Mouse (Mus musculus) urinary bladder, postnatal 10 days (tissue): ENCODE measurements around the gene Extl1.
"Not testable (repeated sequence)": the region's sequence is repeated elsewhere in the genome, so short reads cannot be mapped to it uniquely, and the experiment has no call there.

ENCODE experiments used
- DNase-seq: peaks from one replicate; pipeline ENCODE4 v3.0.0; 2022; ENCODE audit warnings: low spot score

Extl1 gene

DNA sequence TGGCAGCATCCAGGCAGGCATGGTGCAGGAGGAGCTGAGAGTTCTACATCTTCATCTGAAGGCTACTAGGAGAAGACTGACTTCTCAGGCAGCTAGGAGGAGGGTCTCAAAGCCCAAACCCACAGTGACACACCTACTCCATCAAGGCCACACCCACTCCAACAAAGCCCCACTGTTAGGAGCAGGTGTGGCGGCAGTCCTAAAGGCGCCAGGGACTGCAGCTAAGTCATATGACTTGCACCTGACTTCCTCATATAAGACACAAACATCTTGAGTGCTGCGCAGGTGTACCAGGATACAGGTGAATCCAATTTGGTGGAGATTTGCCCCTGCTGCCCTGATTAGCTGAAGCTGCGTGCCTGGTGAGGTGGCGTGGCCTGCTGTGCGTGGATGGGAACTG lies at the start of gene Extl1:
Extl1 (minus strand) TSS at position 101 of the 400 bp plus-strand sequence.
- not testable (repeated sequence) for DNase-seq

DNA sequence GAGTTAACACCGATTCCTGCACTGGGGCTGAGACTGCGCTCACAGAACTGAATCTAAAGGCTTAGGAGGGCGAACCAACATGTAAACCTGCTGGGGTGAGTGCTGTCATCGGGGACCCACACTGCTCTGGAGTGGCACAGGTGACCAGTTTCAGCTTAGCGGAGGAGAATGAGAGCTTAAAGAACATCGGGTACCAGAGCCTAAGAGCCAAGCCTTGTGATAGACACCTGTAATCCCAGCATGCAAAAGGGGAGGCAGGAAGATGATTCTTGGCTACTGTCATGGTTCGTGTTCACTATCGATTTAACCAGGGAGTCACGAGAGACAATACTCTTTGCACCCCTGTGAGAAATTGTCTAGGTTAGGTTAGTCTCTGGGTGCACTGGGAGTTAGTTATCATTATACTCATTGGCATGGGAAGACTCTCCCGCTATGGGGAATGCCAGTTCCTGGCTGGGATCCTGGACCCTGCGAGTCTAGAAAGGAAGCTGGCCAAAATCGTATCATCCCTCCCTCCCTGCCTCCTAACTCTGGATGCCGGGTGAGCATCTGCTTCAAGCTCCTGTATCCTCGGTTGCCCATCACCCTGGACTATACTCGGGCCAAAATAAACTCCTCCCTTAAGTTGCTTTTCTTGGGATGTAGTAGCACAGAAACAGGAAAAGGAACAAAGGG lies 49.2 kb upstream of the Extl1 start:
- DNase-seq, result no peak

DNA sequence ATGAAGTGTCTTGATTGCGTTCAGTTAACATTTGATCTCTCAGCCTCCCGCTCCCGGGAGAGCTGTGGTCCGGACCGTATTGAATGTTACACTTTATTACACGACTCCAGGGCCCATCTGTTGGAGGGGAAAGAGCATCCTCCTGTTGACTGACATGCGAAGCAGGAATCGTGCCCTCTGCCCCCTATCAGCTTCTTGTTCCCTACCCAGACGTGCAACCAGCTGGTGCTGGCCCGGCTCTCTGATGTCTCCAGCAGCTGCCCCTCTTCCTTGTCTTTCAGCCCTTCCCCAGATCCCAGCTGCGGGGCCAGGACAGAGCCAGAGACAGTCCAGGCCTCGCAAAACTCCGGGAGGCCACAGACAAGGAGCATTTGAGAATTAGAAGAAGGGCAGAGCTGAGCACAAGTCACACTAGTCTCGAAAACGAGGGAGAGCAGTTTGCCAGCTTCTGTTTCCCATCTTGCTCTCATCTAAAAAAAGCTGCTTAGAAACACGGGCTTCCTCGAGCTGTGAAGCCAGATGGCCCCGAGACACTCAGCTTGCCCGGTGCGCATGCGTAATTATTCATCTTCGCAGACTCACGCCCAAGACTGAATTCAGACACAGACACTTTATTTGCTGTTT lies 46.8 kb upstream of the Extl1 start:
- DNase-seq, result no peak

DNA sequence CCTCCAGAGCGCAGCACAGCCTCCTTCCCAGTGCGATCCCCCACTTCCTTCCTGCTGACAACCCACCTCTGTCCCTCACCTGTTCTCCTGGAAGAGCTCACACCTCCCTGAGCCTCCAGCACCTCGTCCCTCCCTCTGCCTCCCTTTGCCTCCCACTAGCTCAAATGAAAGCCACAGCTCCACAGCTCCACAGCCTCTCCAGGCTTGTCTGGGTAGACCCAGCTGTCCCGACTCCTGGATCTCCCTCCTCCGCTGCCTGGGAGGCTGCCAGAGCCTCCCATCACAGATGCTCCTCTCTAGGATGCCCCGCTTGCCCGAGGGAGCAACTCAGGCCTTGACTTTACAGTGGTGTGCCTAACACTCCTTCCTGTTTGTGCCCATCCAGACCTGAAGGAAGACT lies 41.4 kb upstream of the Extl1 start:
- no peak for DNase-seq

DNA sequence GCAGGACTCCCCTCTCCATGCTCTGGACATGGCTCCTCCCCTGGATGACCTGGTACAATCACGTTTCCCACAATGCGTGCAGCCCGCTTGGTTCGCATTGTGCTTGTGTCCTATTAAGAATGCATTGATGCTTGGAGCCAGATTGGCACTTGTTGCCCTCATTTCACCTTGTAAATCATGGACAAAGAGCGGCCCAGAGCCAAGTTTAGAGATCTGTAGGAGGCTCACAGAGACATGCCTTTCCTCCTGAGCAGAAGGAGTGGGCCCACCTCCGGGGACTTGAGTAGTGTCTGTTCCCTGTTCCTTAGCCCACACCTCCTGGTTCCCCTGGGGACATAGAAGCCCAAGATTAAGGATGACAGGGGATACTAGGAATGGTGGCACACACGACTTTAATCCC lies 40.3 kb upstream of the Extl1 start:
- no peak for DNase-seq

DNA sequence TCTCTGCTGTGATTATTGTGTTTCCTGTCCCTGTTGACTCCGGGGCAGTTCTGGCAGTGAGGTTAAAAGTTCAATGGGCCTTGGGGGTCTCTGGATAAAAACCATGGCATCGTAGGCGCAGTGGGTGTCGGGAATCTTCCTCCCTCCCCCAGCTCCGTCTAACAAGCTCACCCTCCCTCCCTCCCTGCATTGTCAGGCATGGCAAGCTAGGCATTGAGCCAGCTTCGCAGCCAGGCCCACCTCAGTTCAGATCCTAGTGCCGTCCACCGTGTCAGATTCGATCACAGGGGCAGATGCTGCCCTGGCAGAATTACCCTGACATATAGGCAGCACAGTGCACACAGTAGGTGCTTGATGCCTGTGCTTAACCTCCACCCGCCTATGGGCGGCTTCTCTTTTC lies 38.3 kb upstream of the Extl1 start:
- DNase-seq, result no peak

DNA sequence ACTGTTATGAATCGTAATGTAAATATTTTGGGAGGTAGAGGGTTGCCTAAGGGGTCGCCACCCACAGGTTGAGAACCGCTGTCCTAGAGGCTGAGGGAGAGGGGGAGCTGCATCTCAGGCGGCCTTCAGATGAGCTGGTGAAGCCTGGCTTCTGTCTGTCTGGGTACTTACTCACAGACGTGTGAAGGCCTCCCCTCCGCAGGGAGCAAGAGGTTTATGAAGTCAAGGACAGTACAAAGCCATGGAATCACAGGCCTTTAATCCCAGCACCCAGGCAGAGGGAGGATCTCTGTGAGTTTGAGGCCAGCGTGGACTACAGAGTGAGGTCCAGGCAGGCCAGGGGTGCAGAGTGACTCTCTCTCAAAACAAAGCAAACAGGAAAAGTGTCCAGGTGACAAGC lies 33.5 kb upstream of the Extl1 start:
- DNase-seq, result no peak

DNA sequence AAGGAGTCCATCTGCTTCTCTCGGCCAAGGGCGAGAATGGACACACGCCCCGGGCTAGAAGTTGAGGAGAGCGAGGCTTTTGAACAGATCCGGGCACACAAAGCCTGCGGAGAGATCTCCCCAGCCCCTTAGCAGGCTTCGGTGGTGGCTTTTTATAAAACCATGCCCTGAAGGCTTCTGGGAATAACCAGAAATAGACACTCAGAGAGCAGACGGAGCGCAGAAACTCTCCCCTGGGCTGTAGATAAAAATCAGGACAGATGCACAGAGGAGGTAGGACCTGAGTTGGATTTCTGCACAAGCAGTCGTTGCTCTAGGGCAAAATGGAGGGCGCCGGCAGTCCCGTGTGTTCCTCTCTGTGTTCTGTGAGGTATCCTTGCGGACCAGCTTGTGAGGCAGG lies 33.0 kb upstream of the Extl1 start:
- no peak for DNase-seq

DNA sequence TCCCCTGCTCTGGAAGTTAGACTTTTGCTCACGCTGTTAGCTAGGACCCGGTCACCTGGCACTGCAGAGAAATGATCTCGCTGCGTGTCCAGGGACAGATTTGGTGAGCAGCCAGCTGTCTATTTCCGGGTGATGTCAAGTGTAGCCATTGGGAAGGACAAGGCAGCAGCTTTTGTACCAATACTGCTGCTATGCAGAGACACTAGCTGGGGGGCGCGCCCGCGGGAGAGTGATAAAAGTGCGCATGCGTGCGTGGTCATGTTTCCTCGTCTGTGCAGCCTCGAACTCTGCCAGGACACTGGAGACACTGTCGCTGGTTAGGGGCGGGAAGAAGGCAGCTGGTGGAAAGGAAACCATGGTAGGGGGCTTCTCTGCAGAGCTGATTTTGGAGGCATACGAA lies 32.5 kb upstream of the Extl1 start:
- DNase-seq, result no peak

DNA sequence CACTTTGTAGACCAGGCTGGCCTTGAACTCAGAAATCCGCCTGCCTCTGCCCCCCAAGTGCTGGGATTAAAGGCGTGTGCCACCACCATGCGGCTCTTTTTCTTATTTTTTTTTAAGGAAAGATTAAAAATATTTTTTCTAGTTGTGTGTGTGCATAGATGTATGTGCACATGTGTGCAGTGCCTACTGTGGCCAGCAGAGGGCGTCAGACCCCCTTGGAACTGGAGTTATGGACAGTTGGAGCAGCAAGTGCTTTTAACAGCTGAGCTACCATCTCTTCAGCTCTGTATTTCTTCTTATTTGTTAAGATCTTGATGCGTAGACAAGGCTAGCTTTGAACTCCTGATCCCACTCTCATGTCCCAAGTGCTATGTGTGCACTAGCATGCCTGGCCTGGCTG lies 25.6 kb upstream of the Extl1 start:
- DNase-seq, result no peak

DNA sequence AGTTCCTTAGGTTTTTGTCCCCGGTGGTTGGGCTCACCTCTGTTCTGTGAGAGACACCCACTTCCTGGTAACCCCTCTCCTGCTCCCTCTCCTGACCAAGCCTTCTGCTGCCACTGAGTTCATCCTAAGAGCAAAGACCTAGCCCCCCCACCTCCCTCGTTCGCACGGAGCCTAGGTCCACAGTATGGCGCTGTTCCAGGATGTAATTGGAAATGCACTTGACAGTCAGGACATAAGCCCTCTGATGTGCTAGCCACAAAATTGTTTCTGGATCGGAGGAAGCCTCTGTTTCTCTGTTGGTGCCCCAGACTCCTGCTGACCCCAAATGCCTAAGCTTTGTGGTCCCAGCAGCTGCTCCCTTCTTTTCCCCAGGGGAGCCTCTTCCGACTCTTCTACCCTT lies 20.1 kb upstream of the Extl1 start:
- DNase-seq, result no peak

DNA sequence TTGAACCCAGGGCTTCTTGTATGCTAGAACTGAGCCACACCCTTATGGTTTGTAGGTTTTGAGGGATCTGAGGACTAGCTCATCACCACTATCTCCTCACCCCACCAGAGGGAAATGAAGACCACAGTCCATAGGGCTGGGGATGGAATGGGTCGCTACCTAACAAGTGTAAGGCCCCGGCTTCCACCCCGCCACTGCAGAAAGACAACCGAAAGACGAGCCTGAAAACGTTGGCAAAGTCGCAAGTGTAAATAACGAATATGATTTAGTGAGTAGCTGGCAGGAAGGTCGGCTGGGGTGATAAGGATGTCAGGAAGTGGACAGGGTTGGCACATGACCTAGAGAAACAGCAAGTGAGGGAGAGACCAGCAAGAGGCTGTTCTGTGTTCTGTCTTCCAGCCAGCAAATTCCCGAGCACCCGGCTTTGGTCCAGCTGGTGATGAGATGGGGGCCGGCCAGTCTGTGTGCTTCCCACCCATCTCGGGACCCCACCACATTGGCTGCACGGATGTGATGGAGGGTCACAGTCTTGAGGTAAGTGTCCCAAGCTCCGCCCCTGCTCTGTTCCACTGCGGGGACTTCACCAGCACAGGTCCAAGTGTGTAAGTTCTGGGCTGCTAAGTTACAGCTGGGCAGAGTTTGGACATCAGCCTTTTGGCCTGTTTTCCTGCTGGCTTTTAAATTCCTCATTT lies 19.1 kb upstream of the Extl1 start:
- no peak for DNase-seq

DNA sequence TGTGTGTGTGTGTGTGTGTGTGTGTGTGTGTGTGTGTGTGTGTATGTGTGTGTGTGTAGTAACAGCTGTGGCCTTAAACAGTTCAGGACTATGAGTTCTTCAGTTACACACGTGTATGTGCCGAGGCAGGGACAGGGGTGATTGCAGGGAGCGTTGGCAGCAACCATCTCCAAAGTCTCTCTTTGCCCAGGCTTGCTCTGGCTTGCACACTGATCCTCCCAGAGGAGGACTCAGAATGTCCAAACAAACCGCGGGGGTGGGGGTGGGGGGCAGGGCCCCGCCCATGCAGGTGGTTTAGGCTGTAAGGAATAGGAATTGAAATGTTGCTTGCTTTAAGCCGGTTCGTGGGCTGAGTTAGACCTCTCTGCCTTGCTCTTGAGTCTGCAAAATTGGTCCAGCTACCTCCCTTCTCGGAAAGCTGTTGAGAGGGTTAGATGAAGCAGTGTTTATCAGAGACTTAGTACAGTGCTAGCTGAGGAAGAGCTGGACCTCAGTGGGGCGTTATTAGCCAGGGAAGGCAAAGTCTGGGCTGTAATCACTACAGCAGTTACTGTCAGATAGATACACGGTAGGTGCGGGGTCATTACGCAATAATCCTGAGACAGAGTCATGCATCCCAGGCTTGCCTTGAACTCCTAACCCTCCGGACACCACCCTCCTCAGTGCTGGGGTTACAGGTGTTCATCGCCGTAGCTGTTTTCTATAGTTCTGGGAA lies 18.4 kb upstream of the Extl1 start:
- DNase-seq, result no peak

DNA sequence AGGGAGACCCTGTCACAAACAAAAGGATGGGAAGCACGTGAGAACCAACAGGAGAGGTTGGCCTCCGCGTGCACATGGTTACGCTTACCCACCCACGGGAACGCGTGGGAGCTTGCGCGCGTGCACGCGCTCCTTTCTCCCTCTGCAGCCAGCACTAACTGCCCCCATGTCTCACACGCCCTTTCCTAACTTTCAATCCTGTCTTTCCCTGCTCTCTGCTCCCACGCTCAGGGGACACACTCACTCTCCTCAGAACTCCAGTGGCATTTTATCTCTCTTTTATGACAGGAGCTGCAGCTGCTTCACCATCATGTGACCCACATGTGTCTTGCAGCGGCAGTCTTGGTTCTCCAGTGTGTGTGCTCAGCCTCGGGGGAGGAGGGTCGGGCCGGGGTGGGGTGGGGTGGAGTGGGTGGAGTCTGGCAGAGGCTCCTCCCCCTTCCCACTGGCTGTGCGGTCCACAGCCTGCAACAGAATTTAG lies 17.6 kb upstream of the Extl1 start:
- DNase-seq, result no peak

DNA sequence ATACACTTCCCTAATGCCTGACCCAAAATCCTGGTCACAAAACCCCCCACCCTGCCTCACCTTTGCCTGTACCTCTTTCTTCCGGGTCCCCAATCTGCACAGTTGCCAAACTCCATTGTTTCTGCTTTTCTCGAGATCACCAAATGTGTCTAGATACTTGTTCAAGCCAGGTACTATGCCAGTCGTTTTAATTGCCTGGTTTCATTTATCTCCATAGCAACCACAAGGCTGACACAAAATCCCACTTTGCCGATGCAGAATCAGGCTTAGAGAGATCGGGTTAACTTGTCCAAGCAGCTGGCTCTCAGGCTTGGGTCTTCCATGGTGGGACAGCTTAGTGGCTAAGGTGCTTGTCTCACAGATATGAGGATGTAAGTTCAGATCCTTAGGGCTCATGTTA lies 16.6 kb upstream of the Extl1 start:
- DNase-seq, result no peak

DNA sequence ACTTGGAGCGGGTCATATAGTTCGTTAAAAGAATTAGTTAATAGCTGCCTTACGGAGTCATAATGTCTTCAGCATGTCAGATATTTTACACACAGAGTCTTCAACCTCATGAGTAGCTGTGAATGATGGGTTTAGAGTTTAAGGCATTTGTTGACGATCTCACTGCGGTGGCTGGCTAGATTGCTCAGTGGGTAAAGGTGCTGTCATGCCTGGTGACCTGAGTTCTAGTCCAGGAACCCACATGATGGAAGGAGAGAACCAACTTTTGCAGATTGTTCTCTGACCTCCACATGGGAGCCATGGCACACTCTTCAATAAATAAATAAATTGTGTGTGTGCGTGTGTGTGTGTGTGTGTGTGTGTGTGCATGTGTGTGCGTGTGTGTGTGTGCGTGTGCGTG lies 14.1 kb upstream of the Extl1 start:
- DNase-seq, result no peak

DNA sequence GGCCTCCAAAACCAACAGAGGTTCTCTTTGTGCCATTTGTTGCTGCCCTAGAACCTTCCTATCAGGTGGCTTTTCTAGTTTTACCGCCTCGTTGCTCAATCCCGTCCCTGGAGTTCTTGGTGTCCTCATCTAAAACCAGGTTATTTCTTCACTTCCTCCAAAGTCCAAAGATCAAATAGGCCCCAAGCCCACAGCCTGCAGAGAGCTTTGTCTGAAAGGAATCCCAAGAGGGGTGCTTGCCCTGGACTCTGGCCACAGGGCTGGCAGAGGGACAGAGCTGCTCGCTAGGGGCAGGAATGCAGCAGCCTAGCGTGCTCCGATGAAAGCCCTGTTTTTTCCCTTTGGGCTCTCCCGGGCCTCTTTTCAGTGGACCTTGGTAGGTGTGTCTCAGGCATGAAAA lies 13.5 kb upstream of the Extl1 start:
- no peak for DNase-seq

DNA sequence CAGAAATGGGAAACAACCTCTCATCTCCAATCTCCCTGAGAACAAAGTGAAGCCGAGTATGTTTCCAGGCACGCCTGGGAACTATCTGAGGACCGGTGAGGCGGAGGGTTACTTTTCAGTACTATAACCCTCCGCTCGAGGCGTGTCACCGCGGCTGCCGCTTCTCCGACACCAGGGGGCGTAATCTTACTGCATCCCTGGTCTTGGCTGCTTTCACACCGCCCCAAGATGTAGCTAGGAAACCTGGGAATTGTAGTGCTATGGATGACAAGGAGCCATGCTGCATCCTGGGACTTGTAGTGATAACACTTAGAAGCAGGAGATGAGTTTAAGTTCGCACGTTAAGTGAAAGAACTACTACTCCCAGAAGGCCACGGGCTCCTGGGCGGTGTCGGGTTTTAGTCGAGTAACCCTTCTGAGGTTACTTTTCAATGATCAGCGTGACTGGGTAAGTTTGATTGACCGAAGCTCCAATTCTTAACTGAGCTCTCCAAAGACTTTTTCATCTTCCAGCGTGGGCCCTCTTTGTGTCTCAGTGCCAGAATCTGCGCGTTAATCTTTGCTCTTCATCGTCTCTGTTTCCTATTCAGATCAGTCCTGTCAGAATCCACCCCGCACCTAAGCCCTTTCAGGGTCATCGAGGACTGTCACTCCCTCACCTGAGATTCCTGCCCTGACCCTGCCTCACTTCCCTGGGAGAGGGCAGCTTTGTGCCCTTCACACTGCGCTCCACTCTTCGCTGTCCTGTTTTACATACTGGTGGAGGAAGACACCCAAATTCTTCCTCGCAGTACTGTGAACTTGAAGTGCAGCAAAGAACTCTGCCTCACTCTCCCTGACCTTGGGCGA lies 12.6 kb upstream of the Extl1 start, which contains the start of gene Pafah2:
Pafah2 (plus strand) TSS at position 344 of the 849 bp plus-strand sequence.
- DNase-seq, result peak; percentile 78

DNA sequence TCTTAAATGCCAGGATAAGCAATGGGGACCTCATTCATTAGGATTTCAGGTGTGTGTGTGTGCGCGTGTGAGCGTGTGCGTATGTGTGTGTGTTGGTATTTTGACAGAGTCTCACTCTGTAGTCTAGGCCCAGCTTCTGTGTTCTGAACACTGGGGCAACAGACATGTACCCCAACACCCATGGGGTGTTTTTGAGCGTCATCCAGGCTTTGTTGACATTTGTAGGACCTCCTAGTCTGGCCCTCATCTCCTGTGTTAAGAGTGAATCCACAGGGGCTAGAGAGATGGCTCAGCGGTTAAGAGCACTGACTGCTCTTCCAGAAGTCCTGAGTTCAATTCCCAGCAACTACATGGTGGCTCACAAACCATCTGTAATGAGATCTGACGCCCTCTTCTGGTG lies 11.5 kb upstream of the Extl1 start:
- DNase-seq, result no peak

DNA sequence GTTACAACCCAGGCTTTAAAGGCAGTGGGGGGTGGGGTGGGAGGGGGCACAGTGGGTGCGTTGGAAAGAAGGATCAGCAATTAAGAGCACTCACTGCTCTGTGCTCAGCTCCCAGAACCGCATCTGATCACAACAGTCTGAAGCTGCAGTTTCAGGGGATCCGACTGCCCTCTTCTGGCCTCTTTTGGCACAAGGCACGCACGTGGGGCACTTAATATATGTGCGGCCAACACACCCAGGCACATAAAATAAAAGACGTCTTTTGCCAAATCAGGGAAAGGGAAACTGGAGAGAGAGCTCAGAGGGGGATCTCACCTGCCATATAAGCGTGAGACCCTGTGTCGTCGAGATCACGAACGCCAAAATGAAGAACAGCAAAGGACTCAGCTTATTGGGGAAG lies 9.4 kb upstream of the Extl1 start:
- DNase-seq, result no peak

DNA sequence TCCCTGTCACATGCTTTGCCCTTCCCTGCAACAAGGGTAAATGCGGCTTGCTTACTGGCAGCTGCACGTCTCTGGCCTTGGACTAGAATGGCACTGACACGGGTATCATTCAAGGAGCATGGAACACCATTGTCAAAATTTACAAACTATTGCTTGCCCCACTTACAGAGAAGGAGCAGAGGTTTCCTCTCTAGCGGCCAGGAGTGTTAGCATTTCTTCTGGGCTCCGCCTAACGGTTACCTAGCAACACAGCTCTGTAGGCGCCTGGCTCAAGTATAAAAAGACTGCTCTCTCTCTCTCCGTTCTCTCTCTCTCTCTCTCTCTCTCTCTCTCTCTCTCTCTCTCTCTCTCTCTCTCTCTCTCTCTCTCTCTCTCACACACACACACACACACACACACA lies 8.9 kb upstream of the Extl1 start:
- no peak for DNase-seq

DNA sequence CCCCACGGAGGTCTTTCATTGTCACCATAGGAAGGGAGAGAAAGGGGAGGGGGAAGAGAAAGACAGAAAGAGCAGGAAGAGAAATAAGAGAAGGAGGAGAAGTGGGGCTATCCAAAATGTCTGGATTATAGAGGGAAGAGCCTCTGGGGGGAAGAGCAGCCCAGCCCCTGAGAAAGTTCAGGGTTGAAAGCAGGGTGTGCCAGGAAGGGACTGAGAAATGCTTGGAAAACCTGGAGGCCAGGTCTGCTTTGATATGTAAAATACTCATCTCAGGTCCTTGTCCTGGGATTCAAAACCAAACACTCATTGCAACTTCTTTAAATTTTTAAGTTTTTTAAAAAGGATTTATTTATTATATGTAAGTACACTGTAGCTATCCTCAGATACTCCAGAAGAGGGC lies 8.0 kb upstream of the Extl1 start:
- DNase-seq, result no peak
